Mouse (Mus musculus) lung, postnatal 0 days (tissue): ENCODE data around the gene Tmem231. TPM values are rescaled to one million over a fixed set of nuclear protein-coding genes. Genes with fewer than 3 reads are reported as not detected.
A peak's percentile ranks its signal among the peaks of the same experiment; 100 is the strongest.

Source experiments
- ATAC-seq: fragments of 200-750 bp; cut with Nextera tagmentation; 2 replicates; pipeline ENCODE4 v1.8.0; 2017; ENCODE audit warnings: moderate library complexity
- DNase-seq: peaks from one replicate; pipeline ENCODE4 v3.0.0-alpha.2; 2016; ENCODE audit warnings: low spot score
- H3K27ac ChIP-seq: fragments of 300-500 bp; sonication (generic); 2 replicates; pipeline ENCODE4 v1.5.1; 2014; ENCODE audit warnings: antibody characterized with exemption, mild to moderate bottlenecking, low read length, mixed read lengths
- H3K27me3 ChIP-seq: fragments of 300-500 bp; sonication (generic); replicated peaks from 2 replicates; pipeline ENCODE4 v1.6.1; 2014; ENCODE audit warnings: low read length, mixed read lengths; ENCODE audit not compliant: insufficient read depth
- H3K36me3 ChIP-seq: fragments of 300-500 bp; sonication (generic); 2 replicates; pipeline ENCODE4 v1.6.1; 2014; ENCODE audit warnings: low read length, mixed read lengths; ENCODE audit not compliant: insufficient read depth
- H3K4me1 ChIP-seq: fragments of 300-500 bp; sonication (generic); 2 replicates; pipeline ENCODE4 v1.6.1; 2014; ENCODE audit warnings: antibody characterized with exemption, low read depth, low read length, mixed read lengths; ENCODE audit not compliant: insufficient read depth
- H3K4me2 ChIP-seq: fragments of 300-500 bp; sonication (generic); replicated peaks from 2 replicates; pipeline ENCODE4 v1.6.1; 2014; ENCODE audit warnings: low read depth, mild to moderate bottlenecking, low read length, moderate library complexity, mixed read lengths
- H3K4me3 ChIP-seq: fragments of 300-500 bp; sonication (generic); 2 replicates; pipeline ENCODE4 v1.5.1; 2014; ENCODE audit warnings: low read depth, low read length
- H3K9ac ChIP-seq: fragments of 300-500 bp; sonication (generic); replicated peaks from 2 replicates; pipeline ENCODE4 v1.6.1; 2014; ENCODE audit warnings: low read depth, mild to moderate bottlenecking
- H3K9me3 ChIP-seq: fragments of 300-500 bp; sonication (generic); 2 replicates; pipeline ENCODE4 v1.6.1; 2016; ENCODE audit warnings: low read length, mixed read lengths
- CTCF ChIP-seq: IDR thresholded peaks from 2 replicates; pipeline ENCODE4 v1.5.1; 2016; ENCODE audit warnings: antibody characterized with exemption, mild to moderate bottlenecking
- EP300 ChIP-seq: IDR thresholded peaks from 2 replicates; pipeline ENCODE4 v1.6.1; 2016; ENCODE audit warnings: antibody characterized with exemption, mild to moderate bottlenecking, control low read depth
- WGBS: fragments of 180-500 bp; shearing (Covaris S2); extraction: QIAGEN DNeasy Blood & Tissue Kit; methylation state at CpG from one replicate; pipeline ENCODE4 v1.1.7; 2014; 5-methylcytosine and 5-hydroxymethylcytosine counted together
- polyA plus RNA-seq: library from polyadenylated mRNA; unstranded; fragments of >200 nt; fragmentation: Nextera tagmentation; extraction: Ambion mirVana; gene quantifications from 2 replicates; pipeline ENCODE4 v1.2.1, GENCODE M21; 2015

Tmem231 gene
- polyA plus RNA-seq, 1 experiment from 2014 or later, result 5.6 TPM

- peaks cover 14% of the 10 kb centered on the region for H3K27me3 ChIP-seq
- DNase-seq, result peak; percentile 78
- 62% methylated on average over 6 of the region's 6 CpGs for WGBS
- H3K4me3 ChIP-seq, result no peak overlapping the region
- ATAC-seq, result peak; percentile 72
- H3K36me3 ChIP-seq, result no peaks in the 10 kb centered on the region
- H3K27ac ChIP-seq, result peak overlapping the region; percentile 47; the same call in 1 of the 2 replicates
- no peak overlapping the region for H3K9ac ChIP-seq
- TF ChIP-seq EP300, result peak; percentile 61; the same call in 1 of the 2 replicates
- no peak for TF ChIP-seq CTCF
- H3K9me3 ChIP-seq, result no peaks in the 10 kb centered on the region
- H3K4me2 ChIP-seq, result 0 out of 2 replicates have a peak overlapping the region, but pooled peaks have one; percentile 34
- H3K4me1 ChIP-seq, result peaks cover 11% of the 10 kb centered on the region; the same call in 1 of the 2 replicates
Measured at GRCm38 (mm10) chr8:111890911-111891303, 42.8 kb downstream of the Tmem231 start.

DNA sequence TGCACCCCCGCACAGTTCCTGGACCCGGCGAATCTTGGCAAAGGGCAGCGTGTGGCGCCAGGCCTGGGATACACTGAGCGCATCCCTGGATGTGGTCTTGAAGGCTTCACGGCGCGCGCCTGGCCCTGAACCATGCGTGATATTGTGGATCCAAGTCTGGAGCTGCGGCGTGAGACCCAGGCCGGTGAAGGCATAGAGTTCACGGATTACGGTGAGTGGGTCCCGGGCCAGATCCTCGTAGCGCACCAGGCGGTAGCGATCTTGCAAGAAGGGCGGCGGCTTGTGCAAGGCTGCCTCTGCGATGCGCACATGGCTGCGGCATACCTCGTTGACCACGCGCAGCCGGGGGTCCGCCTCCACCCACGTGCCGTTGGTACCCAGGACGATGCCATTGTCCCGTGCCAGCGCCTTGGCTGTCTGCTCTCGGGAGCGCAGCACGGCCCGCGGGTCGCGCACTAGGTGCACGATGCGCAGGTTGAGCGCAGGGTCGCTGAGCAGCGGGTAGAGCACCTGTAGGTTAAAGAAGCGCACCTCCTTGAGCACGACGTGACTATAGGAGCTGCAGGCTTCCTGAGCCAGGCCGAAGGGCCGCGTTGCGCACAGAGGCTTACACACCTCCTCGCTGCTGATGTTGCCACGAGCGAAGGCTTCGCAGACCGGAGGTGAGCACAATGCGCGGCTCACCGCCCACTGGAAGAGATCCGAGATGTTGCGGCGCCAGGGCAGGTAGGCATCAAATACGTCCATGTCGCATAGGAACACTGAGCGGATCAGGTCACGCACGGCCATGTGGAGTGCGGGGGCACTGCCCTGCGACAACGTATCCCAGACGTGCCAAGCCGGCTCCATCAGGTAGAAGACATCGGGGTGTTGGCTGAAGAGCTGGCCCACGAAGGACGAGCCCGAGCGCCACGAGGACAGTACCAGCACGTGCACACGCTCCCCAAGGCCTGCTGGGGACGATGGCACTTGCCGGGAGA, 43.5 kb downstream of the Tmem231 start:
- no peak for DNase-seq
- Histone ChIP-seq H3K4me2 (peak overlapping the region; percentile 34), H3K9ac (no peak overlapping the region), H3K9me3 (no peaks in the 10 kb centered on the region), H3K4me3 (0 out of 2 replicates have a peak overlapping the region, but pooled peaks have one; percentile 15), H3K4me1 (peaks cover 11% of the 10 kb centered on the region; the same call in 1 of the 2 replicates), H3K36me3 (no peaks in the 10 kb centered on the region), H3K27me3 (peaks cover 14% of the 10 kb centered on the region), H3K27ac (peak overlapping the region; percentile 32; the same call in 1 of the 2 replicates)
- peak; percentile 7 for ATAC-seq
- 11% methylated on average over 86 of the region's 86 CpGs for WGBS
- TF ChIP-seq CTCF (no peak), EP300 (no peak)

DNA sequence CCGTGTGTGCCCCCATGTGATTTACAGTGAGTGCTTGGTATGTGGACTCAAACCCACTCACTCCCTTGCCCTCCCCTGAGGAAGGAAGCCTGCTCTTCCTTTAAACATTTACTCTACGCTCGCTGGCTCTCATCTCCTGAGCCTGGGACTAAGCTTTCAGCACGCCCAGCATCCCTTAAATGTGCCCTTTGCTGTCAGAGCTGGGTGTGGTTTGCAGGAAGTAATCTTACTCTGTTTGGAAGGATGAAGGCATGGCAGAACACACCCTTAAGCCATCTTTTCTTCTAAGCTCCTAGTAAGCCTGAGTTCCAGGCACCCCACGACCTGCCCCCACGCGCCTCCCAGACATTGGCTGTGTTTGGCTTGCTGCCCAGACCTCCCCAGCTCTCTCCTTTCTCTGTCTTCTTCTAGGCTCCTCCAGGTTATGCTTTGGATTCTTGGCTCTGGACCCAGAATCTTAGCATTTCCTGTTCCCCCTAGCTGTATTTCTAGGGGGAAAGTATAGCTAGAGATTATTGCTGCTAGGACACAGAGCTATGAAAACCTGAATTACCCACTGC, 45.5 kb downstream of the Tmem231 start:
- Histone ChIP-seq H3K4me2 (no peak overlapping the region), H3K27ac (no peak overlapping the region), H3K4me1 (peaks cover 11% of the 10 kb centered on the region; the same call in 1 of the 2 replicates), H3K9me3 (no peaks in the 10 kb centered on the region), H3K9ac (no peak overlapping the region), H3K4me3 (no peak overlapping the region), H3K36me3 (no peaks in the 10 kb centered on the region), H3K27me3 (peaks cover 14% of the 10 kb centered on the region)
- ATAC-seq (peak; percentile 13; the same call in 1 of the 2 replicates), DNase-seq (peak; percentile 36)
- no peak for TF ChIP-seq EP300
- TF ChIP-seq CTCF, result no peak
- 5% methylated on average over 7 of the region's 7 CpGs for WGBS

DNA sequence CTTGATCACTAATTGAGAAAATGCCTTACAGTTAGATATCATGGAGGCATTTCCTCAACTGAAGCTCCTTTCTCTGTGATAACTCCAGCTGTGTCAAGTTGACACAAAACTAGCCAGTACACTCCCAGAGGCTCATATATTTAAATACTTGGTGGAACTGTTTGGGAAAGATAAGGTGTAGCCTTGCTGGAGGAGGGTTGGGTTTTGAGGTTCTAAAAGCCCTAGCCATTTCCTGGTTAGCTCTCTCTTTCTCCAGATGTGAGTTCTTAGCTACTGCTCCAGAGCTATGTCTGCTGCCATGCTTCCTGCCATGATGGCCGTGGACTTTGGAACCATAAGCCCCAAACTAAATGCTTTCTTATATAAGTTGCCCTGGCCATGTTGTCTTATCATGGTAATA, 46.2 kb downstream of the Tmem231 start:
- Histone ChIP-seq H3K27me3 (peaks cover 14% of the 10 kb centered on the region), H3K9ac (no peak overlapping the region)
- 62% methylated on average over 1 of the region's 1 CpGs for WGBS

DNA sequence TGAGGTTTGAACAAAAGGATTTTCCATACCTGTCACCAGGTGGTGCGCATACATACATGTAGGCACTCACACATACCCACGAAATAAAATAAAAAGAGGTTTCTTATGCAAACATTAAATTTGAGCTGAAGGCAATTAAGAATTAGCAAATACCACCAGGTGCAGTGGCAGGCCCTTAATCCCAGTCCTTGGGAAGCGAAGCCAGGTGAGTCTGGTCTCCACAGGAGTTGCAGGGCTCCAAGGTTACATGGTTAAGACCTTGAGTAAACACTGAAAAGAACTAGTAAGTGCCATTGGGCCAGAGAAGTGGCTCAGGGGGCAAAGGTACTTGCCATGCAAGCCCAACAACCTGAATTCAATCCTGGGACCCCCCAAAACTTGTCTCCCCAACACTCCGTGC, 50.1 kb downstream of the Tmem231 start:
- TF ChIP-seq EP300, result peak; percentile 14; the same call in 1 of the 2 replicates
- 0 out of 2 replicates have a peak, but pooled peaks have one; percentile 15 for TF ChIP-seq CTCF
- 51% methylated on average over 4 of the region's 4 CpGs for WGBS
- DNase-seq (peak; percentile 76), ATAC-seq (peak; percentile 81)
- no peak overlapping the region for H3K9ac ChIP-seq
- no peak overlapping the region for H3K4me2 ChIP-seq
- H3K4me1 ChIP-seq, result no peaks in the 10 kb centered on the region; the same call in 1 of the 2 replicates
- H3K9me3 ChIP-seq, result no peaks in the 10 kb centered on the region
- H3K36me3 ChIP-seq, result no peaks in the 10 kb centered on the region
- no peaks in the 10 kb centered on the region for H3K27me3 ChIP-seq
- no peak overlapping the region for H3K4me3 ChIP-seq
- H3K27ac ChIP-seq, result no peak overlapping the region

More for the DNA sequence above, 46.2 kb downstream of the Tmem231 start:
- H3K9me3 ChIP-seq, result no peaks in the 10 kb centered on the region
- TF ChIP-seq CTCF (no peak), EP300 (no peak)
- no peak for ATAC-seq
- H3K4me3 ChIP-seq, result no peak overlapping the region
- no peak overlapping the region for H3K4me2 ChIP-seq
- DNase-seq, result no peak
- H3K36me3 ChIP-seq, result no peaks in the 10 kb centered on the region
- H3K4me1 ChIP-seq, result peaks cover 10% of the 10 kb centered on the region; the same call in 1 of the 2 replicates
- H3K27ac ChIP-seq, result no peak overlapping the region

DNA sequence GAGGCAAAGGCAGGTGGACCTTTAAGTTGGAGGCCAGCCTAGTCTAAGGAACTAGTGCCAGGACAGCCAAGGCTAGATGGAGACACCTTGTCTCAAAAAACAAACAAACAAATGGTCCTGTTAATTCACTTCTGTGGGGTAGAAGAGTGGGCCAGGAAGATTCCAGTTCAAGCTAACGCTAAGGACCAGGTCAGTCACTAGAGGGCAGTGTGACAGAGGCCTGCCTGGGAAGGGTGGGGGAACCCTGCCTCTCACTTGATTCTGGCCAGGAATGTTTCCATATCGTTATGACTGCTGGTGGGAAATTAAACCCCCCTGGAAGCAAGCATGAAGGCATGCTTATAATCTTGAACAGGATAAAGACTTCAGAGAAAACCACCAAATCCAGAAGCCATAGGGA, 52.1 kb downstream of the Tmem231 start:
- no peaks in the 10 kb centered on the region for H3K4me1 ChIP-seq
- DNase-seq, result peak; percentile 78
- no peaks in the 10 kb centered on the region for H3K36me3 ChIP-seq
- no peaks in the 10 kb centered on the region for H3K9me3 ChIP-seq
- no peak overlapping the region for H3K9ac ChIP-seq
- H3K27me3 ChIP-seq, result no peaks in the 10 kb centered on the region
- H3K27ac ChIP-seq, result no peak overlapping the region
- H3K4me3 ChIP-seq, result no peak overlapping the region
- 0 out of 2 replicates have a peak, but pooled peaks have one; percentile 32 for ATAC-seq
- TF ChIP-seq CTCF (peak; percentile 93), EP300 (no peak)
- H3K4me2 ChIP-seq, result no peak overlapping the region
- WGBS, result 2% methylated on average over 2 of the region's 2 CpGs
